Mouse (Mus musculus): ENCODE data around the gene Gnat1.
A peak's percentile ranks its signal among the peaks of the same experiment; 100 is the strongest.

Gnat1 gene

DNA sequence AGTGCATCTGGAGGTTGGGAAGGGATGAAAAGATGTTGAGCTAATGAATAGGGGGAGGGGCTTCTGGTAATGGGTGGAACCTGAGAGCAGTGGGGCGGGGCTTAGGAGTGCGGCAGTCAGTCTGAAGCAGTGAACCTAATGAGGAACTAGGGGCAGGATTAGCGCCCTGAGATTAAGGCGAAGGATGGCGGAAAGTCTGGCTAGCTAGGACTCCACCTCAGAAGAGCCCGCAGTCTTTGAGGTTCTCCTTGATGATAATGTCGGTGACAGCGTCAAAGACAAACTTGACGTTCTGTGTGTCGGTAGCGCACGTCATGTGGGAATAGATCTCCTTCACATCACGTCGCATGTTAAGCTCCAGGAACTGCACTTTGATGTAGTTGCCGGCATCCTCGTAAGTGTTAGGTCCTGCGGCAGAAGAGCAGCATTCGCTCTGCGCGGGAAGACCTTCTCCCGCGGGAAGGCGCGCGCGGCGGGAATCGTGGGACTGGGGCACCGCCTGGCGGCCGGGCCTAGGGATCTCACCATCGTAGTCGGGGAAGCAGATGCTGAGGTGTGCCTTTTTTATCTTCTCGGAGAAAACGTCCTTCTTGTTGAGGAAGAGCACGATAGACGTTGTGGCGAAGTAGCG, 3.7 kb downstream of the Gnat1 start:
- DNase-seq (ENCODE audit: low read depth, low spot score) = peak; percentile 82

DNA sequence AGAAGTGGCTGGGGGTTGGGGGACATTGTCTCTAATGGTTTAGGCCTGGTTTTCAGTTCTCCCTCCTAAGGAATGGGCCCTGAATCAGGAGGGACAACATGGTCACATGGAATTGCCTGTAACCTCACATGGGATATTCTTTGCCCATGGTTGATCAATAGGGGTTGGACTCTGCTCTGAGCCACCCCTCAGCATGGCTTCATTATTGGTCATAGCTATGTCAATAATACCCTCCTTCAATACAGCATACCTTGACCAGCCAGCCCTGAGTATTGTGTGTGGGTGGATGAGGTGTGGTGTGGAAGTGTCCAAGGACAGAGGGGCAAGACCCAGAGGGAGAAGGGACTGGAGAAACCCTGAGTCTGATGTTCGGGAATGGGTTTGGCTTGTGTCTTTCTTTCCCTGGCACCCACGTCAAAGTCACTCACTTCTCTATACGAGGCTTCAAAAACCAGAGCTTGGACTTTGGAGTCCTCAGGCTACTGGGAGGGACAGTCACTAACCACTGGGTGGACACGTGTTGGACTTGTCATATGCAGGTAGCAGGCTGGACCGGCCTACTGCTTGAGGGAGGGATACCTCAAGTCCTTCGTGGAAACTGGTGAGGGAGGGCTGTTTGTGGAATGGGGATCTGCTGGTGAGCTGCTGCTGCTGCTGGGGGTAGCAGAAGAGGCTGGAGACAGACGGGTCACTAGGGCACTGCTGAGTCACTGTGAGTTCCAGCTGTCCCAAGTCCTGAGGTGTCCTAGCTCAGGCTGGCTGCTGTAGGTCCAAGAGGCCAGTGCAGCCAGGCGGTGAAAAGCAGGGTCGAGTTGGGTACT, 4.7 kb downstream of the Gnat1 start:
- no peak for DNase-seq (ENCODE audit: low read depth, low spot score)

DNA sequence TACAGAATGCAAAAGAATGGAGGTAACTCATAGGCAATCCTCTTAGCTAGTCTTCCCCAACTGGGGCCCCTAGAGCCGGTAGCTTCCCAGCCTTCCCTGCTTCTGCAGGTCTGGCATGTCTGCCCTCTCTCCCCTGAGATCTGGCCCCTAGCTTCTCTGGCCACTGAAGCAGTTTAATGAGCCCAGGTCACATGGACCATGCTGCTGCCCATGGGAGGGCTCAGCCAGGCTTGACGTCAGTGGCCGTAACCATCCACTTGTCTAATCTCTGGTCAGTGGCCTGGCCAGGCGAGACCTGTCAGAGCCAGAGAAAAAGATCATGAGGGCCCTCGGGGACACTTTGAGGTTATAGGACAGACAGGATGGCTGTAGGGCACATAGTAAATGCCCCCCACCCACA, 9.3 kb downstream of the Gnat1 start:
- DNase-seq (ENCODE audit: low read depth, low spot score) = no peak

DNA sequence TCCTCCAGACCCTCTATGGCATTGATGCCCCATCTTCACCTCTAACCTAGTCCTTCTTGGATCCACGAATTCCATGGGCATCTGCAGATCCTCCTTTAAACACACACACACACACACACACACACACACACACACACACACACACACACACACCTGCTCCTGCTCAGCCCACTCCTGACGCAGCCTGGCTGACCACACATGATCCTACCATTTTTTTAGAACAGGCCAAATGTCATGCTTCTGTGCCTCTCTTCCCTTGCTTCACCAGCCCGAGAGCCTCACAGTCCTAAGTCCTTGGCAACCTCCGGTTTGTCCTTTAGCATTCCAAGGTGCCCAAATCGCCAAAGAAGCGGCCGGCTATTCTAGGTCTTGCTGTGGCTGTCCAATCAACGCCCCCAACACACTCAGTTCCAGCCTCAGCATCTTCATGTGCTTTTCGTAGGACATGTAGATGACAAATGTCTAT, 10.0 kb downstream of the Gnat1 start, which contains the start of gene Slc38a3:
Slc38a3 (minus strand) TSS at position 51 of the 466 bp plus-strand sequence.
- DNase-seq (ENCODE audit: low read depth, low spot score) = no peak

DNA sequence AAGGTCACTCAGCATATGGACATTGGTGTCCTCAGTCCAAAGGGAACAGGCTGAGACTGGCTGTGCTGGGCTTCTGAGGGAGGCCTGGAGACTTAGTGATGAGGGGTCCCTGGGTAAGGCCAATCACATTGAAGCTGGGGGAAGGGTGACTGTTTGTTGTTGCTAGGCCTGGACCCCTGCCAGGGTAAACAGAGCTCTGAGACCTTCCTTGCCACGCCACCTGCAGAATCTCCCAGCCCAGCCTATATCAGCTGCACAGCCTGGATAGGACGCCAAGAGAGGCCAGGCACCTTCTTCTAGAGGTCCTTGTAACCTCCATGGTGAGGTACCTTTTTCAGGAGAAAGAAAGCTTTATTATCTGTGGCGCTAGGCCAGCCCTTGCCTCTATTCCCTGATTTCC, 10.6 kb downstream of the Gnat1 start:
- DNase-seq (ENCODE audit: low read depth, low spot score) = no peak

DNA sequence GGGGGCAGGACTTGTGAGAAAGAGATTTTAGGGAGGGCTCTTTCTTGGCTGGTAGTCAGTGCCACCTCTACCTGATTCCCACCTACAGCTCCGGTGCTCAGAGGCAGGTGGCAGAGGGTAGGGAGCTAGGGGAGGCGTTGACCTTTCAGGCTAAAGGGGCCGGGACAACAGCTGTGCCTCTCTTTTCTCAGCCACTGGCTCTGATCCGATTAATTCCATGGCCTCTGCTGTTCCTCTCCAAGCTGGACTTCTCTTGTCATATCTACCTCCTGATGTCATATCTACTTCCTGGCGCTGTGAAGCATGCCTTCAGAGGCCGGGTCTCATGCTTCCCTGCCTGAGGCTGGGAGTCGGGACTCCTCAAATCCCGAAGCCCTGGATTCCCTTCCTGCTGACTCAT, 11.5 kb downstream of the Gnat1 start:
- DNase-seq (ENCODE audit: low read depth, low spot score) = no peak

DNA sequence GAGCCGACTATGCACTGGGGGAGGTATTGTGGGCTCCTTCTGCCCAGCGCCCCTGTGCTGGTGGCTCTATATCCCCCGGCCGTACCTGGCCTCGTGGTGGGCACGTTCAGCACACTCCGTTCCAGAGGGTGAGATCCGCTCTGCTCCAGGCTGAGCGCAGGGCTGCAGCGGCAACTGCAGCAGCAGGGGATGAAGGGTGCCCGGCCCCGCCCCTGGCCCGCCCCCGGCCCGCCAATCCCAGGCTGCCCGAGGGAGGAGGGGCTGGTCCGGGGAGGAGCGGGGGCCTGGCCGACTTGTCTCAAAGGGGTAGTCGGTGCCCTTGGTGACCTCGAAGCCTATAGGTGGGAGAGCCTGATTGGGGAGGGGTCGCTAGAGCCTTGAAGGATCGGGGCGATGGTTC, 12.3 kb downstream of the Gnat1 start:
- DNase-seq (ENCODE audit: low read depth, low spot score) = peak; percentile 63

DNA sequence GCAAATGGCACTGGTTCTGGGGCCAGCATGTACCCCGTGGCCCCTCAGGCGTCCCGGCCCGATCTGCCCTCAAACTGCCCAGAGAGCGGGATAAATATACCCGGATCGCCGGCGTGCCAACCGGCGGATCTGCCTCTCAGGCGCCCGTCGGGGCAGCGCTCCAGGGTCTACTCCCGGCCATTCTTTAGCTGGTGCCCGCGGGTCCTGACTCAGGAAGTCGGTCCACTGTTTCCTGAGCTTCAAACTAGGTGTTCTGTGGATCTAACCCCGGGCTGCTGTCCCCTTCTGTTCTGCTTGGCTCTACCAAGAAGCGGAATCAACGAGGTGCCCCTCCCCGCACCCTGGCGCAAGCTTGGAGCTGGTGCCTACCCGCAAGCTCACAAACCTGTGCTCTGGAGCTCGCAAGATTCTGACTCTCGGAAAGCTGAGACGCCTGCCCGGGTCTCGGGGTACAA, 12.7 kb downstream of the Gnat1 start:
- no peak for DNase-seq (ENCODE audit: low read depth, low spot score)

DNA sequence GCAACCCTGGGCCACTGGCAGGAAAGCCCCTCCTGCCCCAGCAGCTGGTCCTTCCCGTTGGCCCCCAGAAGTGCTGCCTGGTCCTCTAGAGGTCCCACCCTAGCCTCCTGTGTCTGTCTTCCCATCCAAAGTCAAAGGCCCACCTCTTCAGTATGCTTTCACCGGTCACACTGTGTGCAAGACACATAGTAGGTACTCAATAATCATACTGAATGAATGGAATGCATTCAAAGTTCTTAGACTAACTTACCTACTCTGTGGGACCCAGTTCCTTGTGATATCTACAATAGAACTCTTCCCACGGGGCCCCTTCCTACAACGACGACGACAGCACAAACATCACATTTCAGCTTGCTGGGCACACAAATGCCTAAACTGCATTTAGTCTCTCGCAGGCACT, 14.2 kb downstream of the Gnat1 start:
- DNase-seq (ENCODE audit: low read depth, low spot score) = no peak

DNA sequence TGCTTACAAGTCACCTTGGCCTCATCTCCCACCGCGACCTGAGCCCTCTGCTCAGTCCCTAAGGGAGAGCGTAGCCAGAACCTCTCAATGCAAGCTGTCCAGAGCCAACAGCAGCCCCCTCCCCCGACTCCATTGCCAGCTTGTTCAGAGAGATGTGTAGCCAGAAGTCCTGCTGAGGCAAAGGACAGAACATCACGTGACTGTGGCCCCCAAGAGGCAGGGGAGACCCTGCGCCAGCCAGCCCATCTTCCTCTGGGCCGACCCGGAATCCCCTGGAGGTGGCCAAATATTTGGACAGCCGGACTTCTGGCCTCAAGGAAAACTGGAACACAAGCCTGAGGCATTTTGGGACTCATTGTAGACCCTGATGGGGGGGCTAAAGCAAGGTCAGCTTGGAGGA, 16.0 kb downstream of the Gnat1 start:
- DNase-seq (ENCODE audit: low read depth, low spot score) = no peak

DNA sequence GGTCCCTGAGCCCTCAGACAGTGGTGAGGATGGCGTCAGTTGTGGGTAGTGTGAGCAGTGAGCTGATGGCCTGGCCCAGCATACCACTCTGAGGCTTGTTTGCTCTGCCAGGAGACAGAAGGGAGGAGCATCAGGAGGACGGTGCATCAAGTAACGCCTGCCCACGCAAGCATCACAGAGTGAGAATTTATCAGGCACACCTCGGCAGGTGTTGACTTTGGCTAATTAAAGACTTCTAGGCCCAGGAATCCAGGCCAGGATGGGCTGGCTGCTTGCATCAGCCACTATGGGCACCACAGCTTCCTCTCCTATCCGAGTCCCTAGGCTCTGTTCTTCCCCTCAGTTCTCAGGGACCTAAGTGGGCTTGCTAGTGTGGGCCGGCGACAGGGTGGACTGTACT, 17.2 kb downstream of the Gnat1 start:
- no peak for DNase-seq (ENCODE audit: low read depth, low spot score)

DNA sequence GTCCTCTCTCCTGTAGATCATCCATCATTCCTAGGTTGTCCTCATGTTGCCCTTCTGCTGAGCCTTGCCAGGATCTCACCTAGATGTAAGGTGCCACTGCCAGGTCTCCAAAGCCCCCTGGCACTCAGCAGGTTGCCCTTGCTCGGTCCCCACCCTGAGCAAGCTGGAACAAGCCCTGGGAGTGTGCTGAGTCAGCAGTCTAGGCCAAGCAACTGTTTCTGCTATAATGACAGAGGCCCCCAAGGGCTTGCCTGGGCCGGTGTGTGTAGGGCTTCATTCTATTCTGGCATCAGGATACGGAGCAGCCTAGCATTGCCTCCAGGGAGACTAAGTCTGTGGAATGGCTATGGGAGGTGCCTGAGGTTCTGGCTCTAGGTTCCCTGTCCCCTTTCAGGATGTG, 18.7 kb downstream of the Gnat1 start:
- no peak for DNase-seq (ENCODE audit: low read depth, low spot score)

DNA sequence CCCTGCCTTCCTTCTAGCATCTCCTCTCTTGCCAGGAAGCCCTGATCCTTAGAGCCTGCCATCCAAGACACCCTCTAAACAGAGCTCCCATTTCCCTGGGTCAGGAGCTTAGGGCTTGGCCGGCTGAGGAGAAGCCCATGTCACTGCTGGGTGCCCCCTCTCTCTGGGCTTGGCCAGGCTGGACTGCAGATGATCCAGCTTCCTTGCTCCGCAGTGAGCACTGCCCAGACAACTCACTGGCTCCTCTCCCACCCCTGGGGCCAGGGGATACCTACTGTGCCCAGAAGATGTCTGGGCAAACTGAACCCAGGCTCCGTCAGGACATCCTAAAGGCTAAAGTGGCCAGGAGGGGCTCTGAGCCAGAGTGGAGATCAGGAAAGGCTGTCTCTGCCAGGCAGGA, 19.6 kb downstream of the Gnat1 start:
- no peak for DNase-seq (ENCODE audit: low read depth, low spot score)

DNA sequence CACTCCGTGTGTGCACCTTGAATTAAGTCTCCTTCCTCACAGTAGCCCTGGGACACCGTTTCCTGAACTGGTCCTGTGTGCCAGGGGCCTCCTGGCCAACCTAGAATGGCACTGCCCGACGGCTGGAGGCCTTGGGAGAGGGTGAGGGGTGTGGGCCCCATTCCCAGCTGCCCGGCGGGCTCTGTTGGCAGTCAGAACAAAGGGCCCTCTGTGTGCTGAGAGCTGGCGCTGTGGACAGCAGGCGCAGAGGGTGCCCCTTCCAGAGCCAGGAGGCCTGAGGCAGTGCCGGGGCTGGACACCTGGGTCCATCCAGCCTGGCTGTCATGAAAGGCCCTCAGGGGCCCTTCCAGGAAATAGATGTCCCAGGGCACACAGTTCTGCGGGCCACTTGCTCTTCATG, 20.0 kb downstream of the Gnat1 start:
- DNase-seq (ENCODE audit: low read depth, low spot score) = no peak

DNA sequence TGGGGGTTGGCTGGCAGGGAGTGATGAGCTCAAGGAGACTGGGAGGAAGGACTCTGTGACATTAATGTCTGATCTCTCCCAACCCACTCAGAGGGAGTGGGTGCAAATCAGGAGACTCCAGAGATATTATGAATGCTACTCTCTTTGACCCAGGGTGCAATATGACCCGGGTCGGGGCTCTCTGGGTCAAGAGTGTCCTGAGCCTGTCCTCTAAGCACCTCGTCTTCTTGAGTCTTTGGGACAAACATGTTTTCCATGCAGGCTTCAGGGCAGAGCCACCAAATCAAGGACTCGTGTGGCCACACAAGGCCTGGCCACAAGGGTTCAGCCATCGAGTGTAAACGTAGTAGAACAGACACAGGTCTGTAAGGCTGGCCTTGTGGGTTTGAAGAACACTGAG, 21.4 kb downstream of the Gnat1 start:
- DNase-seq (ENCODE audit: low read depth, low spot score) = no peak

DNA sequence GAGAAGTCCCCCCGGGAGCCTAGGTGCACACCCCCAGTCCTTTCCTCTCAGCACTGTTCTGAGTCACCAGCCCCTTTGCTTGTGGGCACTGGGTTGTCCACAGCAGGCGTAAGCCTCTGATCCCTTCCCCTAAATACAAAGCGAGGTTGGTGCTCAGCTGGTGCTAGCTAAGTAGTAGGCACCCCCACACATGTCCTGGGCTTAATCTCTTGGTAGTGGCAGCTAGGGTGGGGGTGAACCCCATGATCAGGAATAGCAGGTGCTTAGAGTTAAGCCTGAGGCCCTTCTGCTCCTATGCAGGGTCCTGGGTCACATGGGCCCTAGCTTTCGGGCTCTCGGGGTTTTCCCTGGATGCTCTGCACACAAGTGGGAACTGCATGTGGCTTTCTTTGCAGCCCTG, 22.4 kb downstream of the Gnat1 start:
- no peak for DNase-seq (ENCODE audit: low read depth, low spot score)

DNA sequence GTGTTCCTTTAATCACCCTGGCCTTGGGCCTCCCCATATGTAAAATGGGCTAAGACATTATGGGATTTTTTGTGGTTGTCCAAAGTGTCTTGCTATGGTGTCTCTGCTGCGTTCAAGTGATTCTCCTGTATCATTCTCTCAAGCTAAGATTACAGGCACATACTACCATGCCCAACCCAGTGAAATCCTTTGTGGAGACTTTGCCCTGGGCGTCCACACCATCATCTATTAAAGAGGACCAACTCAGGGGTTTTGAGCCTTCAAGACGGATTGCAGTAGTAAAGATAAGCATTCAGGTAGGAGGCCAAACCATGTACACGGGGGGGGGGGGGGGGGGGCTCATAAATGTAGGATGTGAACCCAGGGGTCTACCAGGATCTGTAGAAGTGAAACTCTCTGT, 24.9 kb downstream of the Gnat1 start:
- DNase-seq (ENCODE audit: low read depth, low spot score) = no peak

DNA sequence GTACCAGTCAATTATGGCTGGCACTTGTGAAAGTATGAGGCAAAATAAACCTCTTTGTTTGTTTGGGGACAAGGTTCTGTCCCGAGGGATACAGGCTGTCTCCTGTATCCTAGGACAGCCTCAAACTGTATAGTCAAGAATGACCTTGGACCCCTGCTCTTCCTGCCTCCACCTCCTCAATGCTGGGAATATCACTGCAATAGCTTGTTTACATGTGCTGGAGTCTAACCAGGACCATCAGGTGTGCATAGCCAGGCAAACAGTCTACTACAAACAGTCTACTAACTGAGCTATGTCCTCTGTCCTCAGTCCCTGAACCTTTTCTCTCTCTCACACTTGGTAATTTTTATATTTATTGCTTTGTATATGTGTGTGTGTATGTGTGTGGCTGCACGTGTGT, 26.0 kb downstream of the Gnat1 start:
- DNase-seq (ENCODE audit: low read depth, low spot score) = no peak

DNA sequence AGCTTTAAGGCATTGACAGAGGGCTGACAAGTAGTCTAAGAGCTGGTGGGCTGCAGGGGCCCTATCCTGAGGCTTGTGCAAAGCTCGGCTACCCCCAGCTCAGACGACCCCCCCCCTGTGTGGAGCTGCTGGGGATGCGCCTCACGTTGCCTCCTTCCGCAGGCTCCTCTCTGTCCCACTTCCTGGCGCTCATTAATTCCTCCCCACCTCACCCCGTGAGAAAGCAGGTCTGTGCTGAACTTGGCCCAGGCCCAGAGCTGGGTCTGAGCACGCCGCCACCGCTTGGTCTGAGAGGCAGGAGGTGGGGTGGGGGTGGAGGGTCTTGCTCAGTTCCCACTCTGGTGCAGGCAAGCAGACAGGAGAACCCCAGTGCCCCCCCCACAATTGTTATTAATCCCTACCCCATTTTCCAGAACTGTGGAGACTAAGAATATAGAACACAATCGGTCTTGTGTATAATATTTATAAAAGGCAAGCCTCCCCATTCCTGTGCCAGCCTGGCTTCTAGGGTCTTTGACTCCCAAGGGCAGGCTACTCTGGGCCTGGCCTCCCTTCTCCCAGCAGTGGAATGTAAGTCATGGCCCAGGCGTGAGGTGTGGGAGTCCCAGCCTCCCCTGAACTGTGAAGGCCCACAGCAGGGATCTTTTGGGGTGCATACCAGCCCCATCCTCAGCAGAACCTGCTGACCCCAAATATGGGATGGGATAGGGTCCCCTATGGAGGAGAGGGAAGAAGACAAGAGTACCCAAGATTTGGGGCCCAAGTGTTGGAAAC, 28.6 kb downstream of the Gnat1 start:
- DNase-seq (ENCODE audit: low read depth, low spot score) = no peak

DNA sequence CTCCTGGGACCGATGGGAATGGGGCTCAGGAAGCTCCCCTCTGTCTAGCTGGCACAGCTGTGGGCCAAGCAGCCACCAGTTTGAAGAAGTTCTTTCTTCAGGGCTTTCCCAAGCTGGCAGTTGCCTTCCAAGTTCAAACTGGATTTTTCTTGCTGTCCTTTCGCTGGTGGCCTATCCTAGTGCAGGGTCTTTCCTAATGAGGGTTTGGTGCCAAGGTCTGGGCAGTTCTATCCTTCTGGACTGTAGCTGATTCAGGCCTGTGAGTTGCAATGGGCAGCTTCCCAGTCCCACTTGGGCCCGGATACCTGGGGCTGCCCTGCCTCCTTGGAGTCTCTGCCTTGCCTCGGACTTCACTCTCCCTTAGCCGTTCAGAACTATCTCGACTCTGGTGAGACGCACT, 29.3 kb downstream of the Gnat1 start:
- DNase-seq (ENCODE audit: low read depth, low spot score) = no peak

DNA sequence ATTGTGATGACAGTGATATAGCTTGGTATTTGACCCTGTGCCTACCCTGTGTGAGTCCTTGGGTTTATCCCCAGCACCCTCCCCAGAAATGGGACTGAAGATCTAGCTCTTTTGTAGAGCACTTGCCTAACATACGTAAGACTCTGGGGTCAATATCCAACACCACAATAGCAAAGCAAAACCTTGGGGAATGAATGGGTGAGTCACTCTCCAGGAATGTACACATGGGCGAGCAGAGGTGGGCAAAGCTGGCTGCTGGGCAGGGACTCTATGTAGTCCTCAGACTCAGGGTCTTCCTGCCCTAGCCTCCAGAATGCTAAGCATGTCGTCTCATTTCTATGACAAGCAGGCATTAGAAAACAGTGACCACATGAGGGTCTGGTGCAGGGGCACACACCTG, 30.7 kb downstream of the Gnat1 start:
- no peak for DNase-seq (ENCODE audit: low read depth, low spot score)

DNA sequence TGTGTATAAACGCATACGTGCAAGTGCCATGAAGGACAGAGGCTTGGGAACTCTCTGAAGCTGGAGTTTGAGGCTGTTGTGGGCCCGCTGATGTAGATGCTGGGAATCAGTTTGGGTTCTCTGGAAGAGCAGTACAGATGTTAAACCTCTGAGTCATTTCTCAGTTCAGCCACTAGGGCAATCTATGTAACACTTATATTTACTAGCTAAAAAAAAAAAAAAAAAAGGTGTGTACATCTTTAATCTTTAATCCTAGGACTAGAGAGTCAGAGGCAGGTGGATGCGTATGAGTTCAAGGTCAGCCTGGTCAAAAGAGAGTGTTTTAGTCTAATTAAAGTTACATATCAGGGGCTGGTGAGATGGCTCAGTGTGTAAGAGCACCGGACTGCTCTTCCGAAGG, 32.5 kb downstream of the Gnat1 start:
- no peak for DNase-seq (ENCODE audit: low read depth, low spot score)
